Mouse (Mus musculus) heart, embryonic 15.5 days (tissue): Measurements from ENCODE around the gene Lyplal1. TPM values are rescaled to one million over a fixed set of nuclear protein-coding genes. Genes with fewer than 3 reads are reported as not detected.

Experiments used
- ATAC-seq: fragments of 200-750 bp; cut with Nextera tagmentation; replicated peaks from 2 replicates; pipeline ENCODE4 v1.8.0; 2017; ENCODE audit warnings: low read depth, moderate TSS enrichment; ENCODE audit not compliant: insufficient number of reproducible peaks, insufficient read depth, low FRiP score
- H3K27ac ChIP-seq: fragments of 300-500 bp; sonication (generic); 2 replicates; pipeline ENCODE4 v1.5.1; 2015; ENCODE audit warnings: mild to moderate bottlenecking, inconsistent platforms
- H3K27me3 ChIP-seq: fragments of 300-500 bp; sonication (generic); 2 replicates; pipeline ENCODE4 v1.6.1; 2015; ENCODE audit warnings: inconsistent platforms
- H3K36me3 ChIP-seq: fragments of 300-500 bp; sonication (generic); 2 replicates; pipeline ENCODE4 v1.6.1; 2015; ENCODE audit warnings: mild to moderate bottlenecking, inconsistent platforms
- H3K4me1 ChIP-seq: fragments of 300-500 bp; sonication (generic); replicated peaks from 2 replicates; pipeline ENCODE4 v1.6.1; 2015; ENCODE audit warnings: inconsistent platforms
- H3K4me2 ChIP-seq: fragments of 300-500 bp; sonication (generic); 2 replicates; pipeline ENCODE4 v1.6.1; 2015; ENCODE audit warnings: inconsistent platforms, mild to moderate bottlenecking, moderate library complexity
- H3K4me3 ChIP-seq: fragments of 300-500 bp; sonication (generic); 2 replicates; pipeline ENCODE4 v1.5.1; 2015; ENCODE audit warnings: mild to moderate bottlenecking, inconsistent platforms
- H3K9ac ChIP-seq: fragments of 300-500 bp; sonication (generic); 2 replicates; pipeline ENCODE4 v1.6.1; 2015; ENCODE audit warnings: mild to moderate bottlenecking, inconsistent platforms
- H3K9me3 ChIP-seq: fragments of 300-500 bp; sonication (generic); replicated peaks from 2 replicates; pipeline ENCODE4 v1.6.1; 2016; ENCODE audit warnings: inconsistent platforms
- WGBS: fragments of 180-500 bp; shearing (Covaris S2); methylation state at CpG from one replicate; pipeline ENCODE4 v1.1.7; 2015; ENCODE audit warnings: mixed read lengths; 5-methylcytosine and 5-hydroxymethylcytosine counted together
- polyA plus RNA-seq: library from polyadenylated mRNA; unstranded; fragments of >200 nt; fragmentation: Nextera tagmentation; extraction: Ambion mirVana; gene quantifications from 2 replicates; pipeline ENCODE4 v1.2.1, GENCODE M21; 2015

The Lyplal1 gene
- polyA plus RNA-seq, 1 experiment from 2014 or later: 8.7 TPM

DNA sequence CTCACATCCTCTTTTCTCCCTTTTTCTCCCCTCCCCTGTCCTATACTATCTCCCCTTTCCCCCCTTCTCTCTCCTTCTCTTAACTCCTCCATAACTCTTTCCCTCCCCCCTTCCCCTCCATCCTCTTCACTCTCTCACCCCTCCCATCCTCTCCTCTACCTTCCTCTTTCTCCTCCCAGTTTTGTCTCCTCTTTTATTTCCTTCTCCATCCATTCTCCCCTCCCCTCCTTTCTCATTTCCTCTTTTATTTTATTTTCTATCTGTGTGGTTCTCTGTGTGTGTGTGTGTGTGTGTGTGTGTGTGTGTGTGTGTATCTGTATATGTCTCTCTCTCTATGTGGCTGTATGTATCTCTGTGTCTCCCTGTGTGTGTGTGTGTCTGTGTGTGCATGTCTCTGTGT, 6.6 kb upstream of the Lyplal1 start:
- no peaks in the 10 kb centered on the region for H3K4me1 ChIP-seq
- no peak overlapping the region for H3K4me2 ChIP-seq
- H3K4me3 ChIP-seq: no peak overlapping the region
- no peaks in the 10 kb centered on the region for H3K27me3 ChIP-seq
- no peaks in the 10 kb centered on the region for H3K9me3 ChIP-seq
- H3K9ac ChIP-seq: no peak overlapping the region
- H3K36me3 ChIP-seq: no peaks in the 10 kb centered on the region
- no peak overlapping the region for H3K27ac ChIP-seq
- no peak for ATAC-seq

DNA sequence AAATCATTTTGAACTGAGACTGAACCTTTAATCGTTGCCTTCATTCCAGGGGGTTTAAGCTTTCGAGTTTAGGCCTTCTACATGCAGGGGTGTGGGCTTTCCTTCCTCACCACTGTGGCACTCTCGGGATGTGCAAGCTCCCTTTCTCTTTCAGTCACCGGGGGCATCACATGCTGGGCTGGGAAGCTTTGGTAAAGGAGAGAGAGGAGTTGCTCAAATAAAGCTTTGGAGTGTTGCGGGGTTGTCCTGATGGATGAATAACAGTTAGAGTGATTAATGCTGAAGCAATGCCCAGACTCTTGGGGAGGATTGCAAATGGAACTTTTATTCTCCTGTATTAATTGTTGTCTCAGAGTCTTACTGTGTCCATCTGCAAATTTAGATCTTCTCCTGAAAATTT, 2.7 kb upstream of the Lyplal1 start:
- no peak overlapping the region for H3K4me3 ChIP-seq
- no peak for ATAC-seq
- H3K27ac ChIP-seq: no peak overlapping the region
- peaks cover 8% of the 10 kb centered on the region for H3K4me1 ChIP-seq
- H3K9me3 ChIP-seq: no peaks in the 10 kb centered on the region
- H3K27me3 ChIP-seq: no peaks in the 10 kb centered on the region
- H3K4me2 ChIP-seq: no peak overlapping the region
- H3K36me3 ChIP-seq: no peaks in the 10 kb centered on the region
- 56% methylated on average over 5 of the region's 5 CpGs for WGBS
- H3K9ac ChIP-seq: no peak overlapping the region

DNA sequence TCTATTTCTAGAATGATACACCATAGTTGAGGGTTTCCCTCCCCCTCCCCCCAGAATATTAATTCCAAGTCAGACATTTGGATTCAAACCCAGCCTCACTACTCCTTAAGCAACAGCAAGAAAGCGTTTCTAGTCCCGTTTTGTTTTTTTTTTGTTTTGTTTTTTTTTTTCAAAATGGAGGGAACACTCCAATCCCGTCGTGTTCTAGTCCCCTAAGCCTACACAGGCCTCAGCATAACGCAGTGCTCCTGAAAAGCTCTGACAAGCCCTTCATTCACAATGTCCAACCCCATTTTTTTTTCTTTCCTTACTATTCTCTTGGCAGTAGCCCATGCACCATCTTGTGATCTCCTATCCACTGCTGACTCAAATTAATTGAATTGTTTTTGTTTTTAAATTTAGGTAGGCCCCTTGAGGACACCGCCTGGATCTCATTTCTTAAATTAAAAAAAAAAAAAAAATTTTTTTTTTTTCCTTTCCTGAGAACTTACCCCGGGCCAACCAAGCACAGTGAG, 967 bp downstream of the Lyplal1 start:
- Histone ChIP-seq H3K4me1 (peaks cover 8% of the 10 kb centered on the region), H3K9ac (no peak overlapping the region), H3K27me3 (no peaks in the 10 kb centered on the region), H3K27ac (no peak overlapping the region), H3K4me2 (peak overlapping the region; percentile 80), H3K36me3 (no peaks in the 10 kb centered on the region; the same call in 1 of the 2 replicates), H3K4me3 (peak overlapping the region; percentile 85), H3K9me3 (no peaks in the 10 kb centered on the region)
- WGBS: 71% methylated on average over 7 of the region's 7 CpGs
- no peak for ATAC-seq

DNA sequence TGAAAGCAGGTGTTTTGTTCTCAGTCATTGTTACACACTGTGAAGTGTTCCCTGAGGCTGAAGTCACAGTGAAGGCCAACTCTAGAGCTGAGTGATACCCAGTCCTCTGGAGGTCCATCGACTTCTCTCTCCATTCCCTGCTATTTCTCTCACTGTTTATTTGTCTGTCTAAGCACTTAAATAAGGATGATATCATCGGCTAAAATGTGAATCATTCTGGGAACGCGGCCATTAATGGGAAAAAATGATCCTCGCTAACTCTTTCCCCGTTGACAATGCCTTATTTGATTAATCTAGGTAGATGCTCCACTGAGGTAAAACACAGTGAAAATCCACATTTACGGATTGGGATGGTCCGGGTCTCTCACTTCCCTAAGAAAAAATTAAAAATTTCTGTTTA, 14.8 kb downstream of the Lyplal1 start:
- Histone ChIP-seq H3K27me3 (no peaks in the 10 kb centered on the region), H3K4me2 (no peak overlapping the region), H3K9ac (no peak overlapping the region), H3K27ac (no peak overlapping the region), H3K36me3 (no peaks in the 10 kb centered on the region), H3K9me3 (no peaks in the 10 kb centered on the region), H3K4me3 (no peak overlapping the region), H3K4me1 (no peaks in the 10 kb centered on the region)
- no peak for ATAC-seq
- WGBS: 74% methylated on average over 8 of the region's 8 CpGs

DNA sequence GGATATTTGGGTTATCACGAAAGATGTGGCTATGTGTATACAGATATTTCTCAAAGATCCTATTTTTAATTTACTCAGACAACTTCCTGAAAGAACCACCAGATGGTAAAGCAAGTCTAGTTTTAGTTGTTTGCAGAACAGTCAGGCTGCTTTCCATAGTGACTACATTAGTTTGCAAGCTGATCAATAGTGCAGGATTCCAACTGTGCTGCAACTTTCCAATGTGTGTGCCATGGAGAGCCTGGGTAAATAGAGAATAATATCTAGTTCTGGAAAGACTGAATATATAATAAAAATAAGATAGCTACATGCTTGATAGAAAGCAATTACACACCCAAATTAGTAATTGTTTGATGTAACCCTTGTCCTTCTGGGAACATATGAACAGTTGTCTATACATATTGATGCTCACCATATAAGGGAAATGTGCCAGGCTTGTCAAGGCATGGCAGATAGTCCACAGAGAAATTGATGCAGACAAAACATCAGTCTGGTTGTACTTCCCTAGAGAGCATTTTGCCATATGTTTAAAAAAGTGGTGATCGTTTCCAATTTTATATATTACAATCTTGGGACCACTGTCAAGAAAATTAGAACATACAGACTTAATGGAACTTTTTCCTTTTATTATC, 50.7 kb downstream of the Lyplal1 start:
- H3K9ac ChIP-seq: no peak overlapping the region
- ATAC-seq: no peak
- no peaks in the 10 kb centered on the region for H3K36me3 ChIP-seq
- no peak overlapping the region for H3K4me3 ChIP-seq
- H3K27me3 ChIP-seq: no peaks in the 10 kb centered on the region
- H3K4me2 ChIP-seq: no peak overlapping the region
- no peaks in the 10 kb centered on the region; the same call in 1 of the 2 replicates for H3K9me3 ChIP-seq
- H3K4me1 ChIP-seq: no peaks in the 10 kb centered on the region
- 80% methylated on average over 2 of the region's 2 CpGs for WGBS
- no peak overlapping the region for H3K27ac ChIP-seq

DNA sequence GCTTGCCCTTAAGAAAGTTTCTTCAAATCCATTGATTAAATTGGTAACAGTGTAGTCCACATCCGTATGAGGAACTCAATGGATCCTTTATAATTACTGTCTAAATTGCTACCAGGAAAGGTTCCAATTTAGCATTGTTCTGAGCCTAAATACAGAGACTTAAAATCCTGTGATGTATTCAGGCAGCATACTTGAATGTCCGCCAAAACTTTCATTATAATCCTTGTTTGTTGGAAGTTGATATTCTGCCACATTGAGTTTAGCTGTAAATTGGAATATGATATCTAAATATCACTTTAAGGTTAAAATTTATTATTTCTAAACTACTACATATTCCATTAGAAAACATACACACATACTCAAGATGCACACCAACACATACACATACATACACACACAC, 57.1 kb downstream of the Lyplal1 start:
- H3K4me3 ChIP-seq: no peak overlapping the region
- no peak overlapping the region for H3K9ac ChIP-seq
- no peak overlapping the region for H3K27ac ChIP-seq
- no peaks in the 10 kb centered on the region for H3K27me3 ChIP-seq
- H3K9me3 ChIP-seq: no peaks in the 10 kb centered on the region
- H3K4me2 ChIP-seq: no peak overlapping the region
- H3K4me1 ChIP-seq: no peaks in the 10 kb centered on the region
- ATAC-seq: no peak
- no peaks in the 10 kb centered on the region for H3K36me3 ChIP-seq
- 72% methylated on average over 2 of the region's 2 CpGs for WGBS

DNA sequence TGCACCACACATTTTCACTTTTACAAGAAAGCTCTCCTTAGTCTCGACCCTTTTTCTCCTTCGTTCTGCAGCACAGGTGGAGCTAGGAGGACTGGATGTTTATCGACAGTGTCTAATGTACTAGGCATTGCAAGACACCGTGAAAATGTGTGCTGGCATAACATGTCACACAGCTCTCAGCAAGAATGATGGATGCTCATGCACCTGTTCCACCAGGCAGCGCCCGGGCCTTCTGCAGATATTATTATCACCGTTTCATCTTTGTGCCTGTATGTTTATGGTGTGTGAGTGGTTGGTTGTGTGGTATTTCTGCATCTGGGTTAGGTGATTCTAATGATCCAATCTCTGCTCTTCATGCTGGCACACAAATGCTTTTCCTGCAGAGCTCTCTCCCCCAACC, 62.9 kb downstream of the Lyplal1 start:
- Histone ChIP-seq H3K4me2 (no peak overlapping the region), H3K4me3 (no peak overlapping the region), H3K27me3 (no peaks in the 10 kb centered on the region), H3K27ac (no peak overlapping the region), H3K4me1 (no peaks in the 10 kb centered on the region), H3K36me3 (no peaks in the 10 kb centered on the region), H3K9me3 (no peaks in the 10 kb centered on the region), H3K9ac (no peak overlapping the region)
- 76% methylated on average over 7 of the region's 7 CpGs for WGBS
- ATAC-seq: no peak

DNA sequence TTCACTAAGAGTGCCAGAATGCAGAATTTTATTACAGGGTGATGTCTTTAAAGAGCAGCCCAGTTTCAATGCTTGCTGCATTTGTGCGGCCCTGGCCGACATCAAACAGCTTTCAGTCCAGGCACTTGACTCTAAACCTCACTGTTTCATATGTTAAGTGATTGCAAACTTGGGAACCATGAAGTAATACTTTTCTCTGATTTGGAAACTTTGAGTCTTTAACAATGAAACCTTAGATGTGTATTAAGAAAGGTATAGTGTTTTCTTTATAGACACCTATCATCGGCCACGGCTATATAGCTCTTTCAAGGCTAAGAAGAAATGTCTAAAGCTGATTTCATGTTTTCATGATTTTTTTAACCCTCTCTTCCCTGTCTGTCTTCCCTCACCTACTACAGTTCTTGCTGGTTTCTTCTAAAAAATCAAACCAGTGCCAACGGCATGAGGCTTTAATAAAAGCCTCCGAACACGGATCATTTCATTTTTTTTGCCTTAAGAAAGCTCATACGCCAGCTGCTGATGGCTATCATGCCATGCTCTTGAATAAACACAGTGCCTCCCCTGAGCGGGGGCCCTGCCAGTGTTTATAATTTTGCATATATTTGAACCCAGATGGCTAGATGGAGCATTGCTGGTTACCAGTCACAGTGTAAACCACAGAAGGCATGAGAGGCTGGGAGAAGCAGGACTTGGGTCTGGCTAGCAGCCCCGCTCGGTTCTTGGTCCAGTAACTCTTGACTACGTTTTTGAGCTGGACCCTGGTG, 63.6 kb downstream of the Lyplal1 start:
- ATAC-seq: no peak
- Histone ChIP-seq H3K36me3 (no peaks in the 10 kb centered on the region), H3K9ac (no peak overlapping the region), H3K27me3 (no peaks in the 10 kb centered on the region), H3K4me1 (no peaks in the 10 kb centered on the region), H3K27ac (no peak overlapping the region), H3K9me3 (no peaks in the 10 kb centered on the region), H3K4me2 (no peak overlapping the region), H3K4me3 (no peak overlapping the region)
- WGBS: 80% methylated on average over 12 of the region's 12 CpGs

DNA sequence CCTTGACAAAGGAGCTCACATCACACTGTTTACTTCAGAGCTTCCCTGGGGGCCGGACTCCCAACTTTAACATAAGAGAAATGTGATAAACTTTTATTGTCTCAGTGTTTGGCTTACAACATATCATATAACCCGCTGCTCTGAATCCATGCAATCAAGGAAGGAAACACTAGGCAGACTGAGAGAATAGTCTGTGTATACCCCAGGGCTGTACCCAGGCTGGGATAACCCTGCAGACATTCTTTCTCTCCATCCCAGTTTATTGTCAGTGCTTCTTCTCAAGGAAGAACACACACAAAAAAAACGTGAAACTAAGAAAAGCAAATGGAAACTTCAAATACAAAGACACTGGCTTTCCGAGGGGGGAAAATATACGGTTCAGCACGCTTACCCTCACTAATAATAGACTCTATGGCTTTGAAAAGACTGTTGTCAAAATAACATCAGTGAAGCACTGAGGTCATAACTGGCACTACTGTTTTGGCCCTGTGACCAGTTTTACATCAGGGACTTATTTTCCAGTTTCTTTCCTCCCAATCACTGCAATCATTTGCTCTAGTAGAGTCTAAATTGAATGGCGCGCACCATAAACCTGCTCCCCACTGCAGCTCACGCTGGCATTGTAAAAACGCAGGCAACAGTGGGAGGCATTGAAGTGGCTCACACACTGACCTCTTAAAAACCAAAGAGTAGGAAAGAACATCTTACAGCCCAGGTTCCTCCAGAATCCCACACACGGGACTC, 73.2 kb downstream of the Lyplal1 start:
- Histone ChIP-seq H3K36me3 (no peaks in the 10 kb centered on the region), H3K4me1 (no peaks in the 10 kb centered on the region), H3K9ac (no peak overlapping the region), H3K4me2 (no peak overlapping the region), H3K9me3 (no peaks in the 10 kb centered on the region), H3K4me3 (no peak overlapping the region), H3K27ac (no peak overlapping the region), H3K27me3 (no peaks in the 10 kb centered on the region)
- no peak for ATAC-seq
- 74% methylated on average over 11 of the region's 11 CpGs for WGBS

DNA sequence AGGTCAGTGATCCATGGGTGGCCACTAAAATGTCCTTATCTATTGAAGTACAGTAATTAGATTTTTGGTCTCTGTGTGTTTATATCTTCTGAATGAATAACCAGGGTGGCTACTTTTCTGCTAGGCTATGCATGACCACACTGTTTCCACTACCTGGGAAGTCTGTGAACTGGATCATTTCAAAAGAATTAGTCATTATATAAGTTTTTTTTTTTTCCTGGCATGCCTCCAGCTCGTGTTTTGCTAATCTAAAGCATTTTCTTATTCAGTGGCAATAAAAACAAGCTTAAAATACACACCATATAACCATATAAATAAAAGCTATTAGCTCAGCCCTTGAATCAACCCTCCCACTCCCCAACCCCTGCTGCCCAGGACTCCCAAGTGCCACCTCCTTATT, 75.3 kb downstream of the Lyplal1 start:
- H3K27me3 ChIP-seq: no peaks in the 10 kb centered on the region
- H3K4me1 ChIP-seq: no peaks in the 10 kb centered on the region
- H3K9me3 ChIP-seq: no peaks in the 10 kb centered on the region
- no peak for ATAC-seq
- H3K36me3 ChIP-seq: no peaks in the 10 kb centered on the region
- H3K4me2 ChIP-seq: no peak overlapping the region
- H3K4me3 ChIP-seq: no peak overlapping the region
- H3K9ac ChIP-seq: no peak overlapping the region
- no peak overlapping the region for H3K27ac ChIP-seq
- 42% methylated on average over 1 of the region's 1 CpGs for WGBS
